Mouse (Mus musculus) activated CD4-positive, CD25-positive, alpha-beta regulatory T cell, adult 4 months (primary cell): ENCODE results near the gene Rnf166. TPM values are rescaled to one million over a fixed set of nuclear protein-coding genes. Genes with fewer than 3 reads are reported as not detected.

ENCODE experiments used
- ATAC-seq: one replicate; pipeline ENCODE4 v1.8.0; 2017
- polyA plus RNA-seq, 2 experiments: library from polyadenylated mRNA; unstranded; fragments of 100-300 nt; shearing (Covaris generic); gene quantifications; one replicate each; pipeline ENCODE4 v1.2.1; 2017

Rnf166 gene
- polyA plus RNA-seq, 2 experiments from 2014 or later = 35.0 to 36.0 TPM

DNA sequence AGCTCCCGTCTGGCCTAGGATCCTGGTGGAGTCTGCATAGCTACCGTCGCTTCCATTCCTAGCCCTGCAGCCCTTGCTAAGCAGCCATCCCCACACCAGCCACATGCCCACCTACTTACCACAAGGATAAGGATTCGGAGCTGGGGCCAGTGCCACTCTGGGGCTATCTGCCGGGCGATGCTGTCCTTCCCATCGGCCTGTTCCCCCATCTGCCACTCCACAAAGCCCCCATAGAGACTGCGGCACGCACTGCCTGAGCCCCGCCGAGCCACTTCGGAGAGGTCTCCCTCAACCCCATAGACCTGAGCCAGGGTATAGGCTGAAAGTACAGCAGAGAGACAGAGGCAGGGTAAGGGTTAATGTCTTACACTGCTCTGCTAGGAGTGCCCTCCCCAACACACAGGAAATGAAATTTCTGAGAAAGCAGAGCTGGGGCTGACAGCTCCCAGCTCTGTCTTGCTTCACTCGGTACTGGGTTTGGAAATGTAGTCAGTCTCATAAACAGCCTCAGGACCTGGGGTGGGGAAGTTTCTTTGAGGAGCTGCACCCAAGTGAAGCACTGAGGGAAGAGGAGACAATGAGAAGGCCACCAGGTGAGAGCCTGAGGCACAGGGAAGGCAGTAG, 38.0 kb downstream of the Rnf166 start:
- peak; percentile 69 for ATAC-seq

- ATAC-seq = no peak
Measured at GRCm38 (mm10) chr8:122436586-122437125, 39.2 kb downstream of the Rnf166 start.

DNA sequence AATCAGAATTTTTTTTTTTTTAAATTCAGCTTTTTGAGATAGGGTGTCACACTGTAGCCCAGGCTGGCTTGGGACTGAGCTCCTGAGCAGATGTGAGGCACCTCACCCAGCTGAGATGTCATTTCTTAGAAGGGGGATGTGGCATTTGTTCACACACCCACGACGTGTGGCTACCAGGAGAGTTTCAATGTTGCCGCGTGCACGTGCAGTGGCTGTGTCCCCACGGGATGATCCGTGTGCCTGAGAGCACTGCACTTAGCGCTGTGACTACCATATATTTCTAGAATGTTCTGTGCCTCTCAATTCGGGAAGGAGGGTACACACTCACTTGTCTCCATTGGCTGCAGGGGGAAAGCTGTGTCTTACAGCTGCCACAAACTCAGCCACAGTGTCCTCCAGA, 39.7 kb downstream of the Rnf166 start:
- ATAC-seq = peak; percentile 9

- ATAC-seq = no peak
Measured at GRCm38 (mm10) chr8:122435375-122435774, 40.5 kb downstream of the Rnf166 start.

GRCm38 (mm10) chr8:122433269-122433905, 42.5 kb downstream of the Rnf166 start:
- no peak for ATAC-seq

DNA sequence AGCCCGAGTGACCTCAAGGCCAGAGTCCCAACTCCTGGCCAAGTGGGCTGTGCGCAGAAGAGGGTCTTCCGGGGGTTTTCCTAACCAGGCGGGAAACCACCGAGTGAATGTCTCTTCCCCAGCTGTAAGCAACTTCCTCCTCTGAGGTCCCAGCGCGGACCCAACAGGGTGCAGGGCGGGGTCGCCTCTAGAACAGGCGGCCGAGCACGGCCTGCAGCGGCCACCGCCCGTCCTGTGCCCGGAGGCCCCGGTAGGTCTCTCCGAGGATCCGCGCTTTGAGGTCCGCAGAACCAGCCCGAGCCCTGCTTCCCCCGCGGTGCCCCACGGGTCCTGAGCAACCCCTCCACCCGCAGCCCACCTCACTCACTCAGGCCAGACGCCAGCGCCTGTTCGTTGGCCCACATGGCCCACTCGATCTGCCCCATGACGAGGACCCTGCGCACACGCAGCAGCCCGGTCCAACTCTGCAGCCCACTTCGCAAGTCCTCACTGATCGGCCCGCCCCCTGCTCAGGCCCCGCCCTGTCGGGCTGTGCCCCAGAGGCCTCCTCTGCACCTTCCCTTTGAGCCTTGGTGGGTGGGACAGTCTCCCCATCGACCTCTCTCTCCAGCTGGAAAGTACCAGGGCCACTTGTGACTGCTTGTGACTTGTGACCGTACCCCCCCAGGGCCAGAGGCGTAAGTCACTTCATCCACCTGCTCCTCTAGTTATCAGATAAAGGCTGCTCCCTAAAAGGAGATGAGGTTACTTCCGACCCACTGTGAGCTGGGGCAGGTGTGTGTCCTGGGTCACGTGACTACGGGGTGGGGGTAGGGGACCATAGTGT, 43.2 kb downstream of the Rnf166 start, which contains the start of gene Cyba:
Cyba (minus strand) TSS at position 488 of the 826 bp plus-strand sequence.
- peak; percentile 70 for ATAC-seq

- no peak for ATAC-seq
Measured at GRCm38 (mm10) chr8:122431694-122432442, 44.0 kb downstream of the Rnf166 start.

DNA sequence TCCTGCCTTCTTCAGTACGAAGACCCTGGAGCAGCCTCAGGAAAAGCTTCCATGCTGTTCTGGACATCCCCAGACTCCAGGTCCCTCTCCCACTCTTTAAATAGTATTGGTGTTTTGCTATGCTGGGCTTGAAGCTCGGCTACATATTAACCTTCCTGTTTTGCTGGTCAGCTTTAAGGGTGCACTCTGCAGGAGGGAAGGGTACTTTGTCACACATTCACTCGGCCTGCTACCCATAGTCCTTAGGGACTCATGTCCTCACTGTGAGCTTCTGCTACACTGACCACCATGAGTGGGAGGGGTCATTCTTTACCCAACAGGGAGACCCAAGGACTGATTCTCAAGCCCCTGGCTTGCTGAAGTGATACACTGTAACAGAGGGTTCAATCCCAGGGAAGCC, 45.2 kb downstream of the Rnf166 start:
- no peak for ATAC-seq

DNA sequence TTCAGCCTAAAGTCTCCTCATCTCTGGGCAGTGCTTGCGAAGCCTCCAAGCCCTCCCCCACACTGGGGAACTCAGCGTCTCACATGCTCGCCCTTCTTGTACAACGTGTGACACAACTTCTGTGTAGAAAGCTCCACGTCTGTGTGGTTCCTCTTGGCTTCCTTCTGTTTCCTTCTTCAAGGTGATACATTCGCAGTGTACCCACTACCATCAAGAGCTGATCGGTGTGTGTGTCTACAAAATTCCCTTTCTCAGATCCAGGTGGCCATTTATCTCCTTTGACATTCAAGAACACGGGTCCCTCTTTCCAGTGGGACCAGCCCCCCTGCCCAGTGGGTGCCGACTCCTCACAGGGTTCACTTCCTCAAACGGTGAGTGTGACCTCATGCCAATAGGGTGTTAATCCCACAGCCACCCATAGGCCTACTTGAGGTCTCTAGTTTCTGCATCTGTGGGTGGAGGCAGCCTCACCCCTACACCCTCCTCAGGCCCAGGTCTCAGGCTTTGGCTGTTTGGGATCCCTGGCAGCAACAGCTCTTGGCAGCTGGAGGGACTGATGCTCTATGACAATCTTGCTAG, 45.7 kb downstream of the Rnf166 start:
- ATAC-seq = no peak

GRCm38 (mm10) chr8:122428163-122428562, 47.7 kb downstream of the Rnf166 start:
- ATAC-seq = no peak

GRCm38 (mm10) chr8:122427607-122428006, 48.3 kb downstream of the Rnf166 start:
- no peak for ATAC-seq

DNA sequence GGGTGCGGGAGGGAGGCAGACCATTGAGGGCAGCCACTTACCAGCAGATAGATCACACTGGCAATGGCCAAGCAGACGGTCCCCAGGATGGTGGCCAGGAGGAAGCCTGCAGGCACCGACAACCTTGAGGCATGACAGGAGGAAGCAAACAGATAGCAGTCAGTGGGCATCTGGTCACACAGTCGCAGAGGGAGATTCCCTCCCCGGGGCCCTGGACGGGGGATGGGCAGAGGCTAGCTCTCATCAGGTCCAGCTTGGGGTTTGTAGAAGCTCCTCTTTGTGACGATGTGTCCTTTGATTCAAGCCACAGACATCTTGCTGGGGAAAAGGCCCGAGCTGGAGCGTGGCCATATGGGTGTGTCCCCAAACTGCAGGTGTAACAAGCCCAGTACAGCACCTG, 49.7 kb downstream of the Rnf166 start:
- no peak for ATAC-seq

DNA sequence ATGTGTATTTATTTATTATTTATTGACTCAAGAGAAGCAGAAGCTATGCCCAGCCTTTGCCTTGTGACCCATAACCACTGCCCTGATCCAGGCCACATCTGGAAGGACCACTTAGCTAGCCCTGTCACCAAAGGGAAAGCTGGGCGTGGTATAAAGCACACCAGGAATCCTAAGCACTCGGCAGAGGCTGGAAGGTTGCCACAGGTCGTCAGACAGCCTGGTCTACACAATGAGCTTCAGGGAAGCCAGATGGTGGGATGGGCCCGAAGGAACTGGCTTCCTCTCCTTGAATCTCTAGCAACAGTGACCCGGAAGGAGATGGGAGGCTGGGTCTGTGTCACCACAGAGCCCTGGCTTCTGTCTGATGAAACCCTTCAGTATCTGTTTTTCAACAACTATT, 52.2 kb downstream of the Rnf166 start:
- ATAC-seq = no peak

DNA sequence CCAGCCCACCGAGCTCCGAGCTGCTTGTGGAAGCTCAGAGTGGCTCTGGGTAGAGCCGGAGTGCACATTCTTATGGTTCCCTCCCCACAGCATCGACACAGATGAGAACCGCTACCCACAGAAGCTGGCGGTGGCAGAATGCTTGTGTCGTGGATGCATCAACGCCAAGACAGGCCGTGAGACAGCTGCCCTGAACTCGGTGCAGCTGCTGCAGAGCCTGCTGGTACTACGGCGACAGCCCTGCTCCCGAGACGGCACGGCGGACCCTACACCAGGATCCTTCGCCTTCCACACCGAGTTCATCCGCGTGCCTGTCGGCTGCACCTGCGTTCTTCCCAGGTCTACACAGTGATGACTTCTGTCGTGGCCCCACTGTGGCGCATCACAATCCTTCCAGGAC, 52.6 kb downstream of the Rnf166 start:
- no peak for ATAC-seq

DNA sequence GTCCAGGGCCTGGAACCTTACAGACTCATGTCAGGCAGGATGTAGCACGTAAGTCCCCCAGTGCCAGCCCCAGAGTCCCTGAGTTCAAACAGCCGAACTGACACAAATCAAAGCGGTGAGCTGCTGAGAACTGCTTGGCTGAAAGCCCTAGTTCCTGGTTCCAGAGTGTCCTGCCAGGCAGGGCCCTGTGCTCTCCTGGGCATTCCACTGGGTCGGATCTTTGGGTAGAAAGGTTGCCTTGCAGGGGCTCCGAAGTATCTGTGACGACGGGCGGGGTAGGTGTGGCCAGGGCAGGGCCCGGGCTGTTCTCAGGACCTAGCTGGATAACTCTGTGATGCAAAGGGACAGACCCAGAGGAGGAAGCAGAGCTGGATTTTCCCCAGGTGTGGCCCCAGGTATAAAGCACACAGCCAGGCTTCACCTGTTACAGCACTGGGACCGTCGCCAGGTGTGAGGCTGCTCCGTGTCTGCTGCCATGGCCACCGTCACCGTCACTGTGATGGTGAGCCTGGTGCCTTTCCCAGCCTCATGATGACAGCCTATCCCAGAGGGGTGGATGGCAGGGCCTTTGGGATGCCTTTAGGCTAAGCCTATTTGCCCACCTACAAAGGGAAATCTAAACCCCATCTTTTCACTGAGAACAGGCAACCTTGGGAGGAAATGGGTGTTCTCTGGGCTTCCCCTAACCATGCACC, 54.3 kb downstream of the Rnf166 start, which contains the start of gene Il17c:
Il17c (plus strand) TSS at position 645 of the 695 bp plus-strand sequence.
- ATAC-seq = no peak

DNA sequence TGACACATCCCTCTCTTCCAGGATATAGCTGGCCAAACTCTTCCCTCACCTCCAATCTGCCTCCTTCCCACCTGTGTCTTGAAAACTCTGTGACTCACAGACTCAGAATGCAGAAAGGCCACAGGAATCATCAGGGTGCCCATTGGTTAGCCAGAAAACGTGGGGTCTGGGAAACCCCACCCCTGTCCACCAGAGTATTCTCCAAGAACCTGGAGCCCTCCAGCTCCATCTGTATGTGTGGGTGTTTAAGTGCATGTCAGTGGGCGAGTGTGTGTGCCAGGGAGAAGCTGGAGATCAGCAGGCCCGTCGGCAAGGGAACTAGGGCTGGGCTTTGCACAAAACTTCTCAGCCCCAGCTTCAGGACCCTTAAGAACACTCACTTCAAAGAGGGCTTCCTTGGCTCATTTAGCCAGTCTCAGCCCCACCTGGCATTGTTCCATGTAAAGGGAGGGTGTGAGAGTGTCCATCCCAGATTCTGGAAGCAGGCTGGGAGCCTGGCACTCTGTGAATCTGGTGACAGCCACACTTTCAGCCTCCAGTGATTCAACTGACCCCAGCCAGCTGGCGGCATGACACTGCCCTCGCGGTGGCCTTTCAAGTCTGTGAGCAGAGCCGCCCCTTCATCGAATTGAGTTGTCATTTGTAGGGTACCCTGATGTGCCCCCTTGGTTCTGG, 55.8 kb downstream of the Rnf166 start:
- ATAC-seq = no peak
